Mouse (Mus musculus): ENCODE data around the gene Hps4.

- TF ChIP-seq POLR2A (IDR thresholded peaks at IDR 0.05; ENCODE audit: borderline replicate concordance, low read depth, low read length): no peak
- no peak for TF ChIP-seq CTCF (IDR thresholded peaks at IDR 0.05; ENCODE audit: low read depth, low read length)
Measured at GRCm38 (mm10) chr5:112321376-112321775, 21.5 kb upstream of the Hps4 start.

Measured in bone marrow macrophage, adult 2 months (primary cell).